Mouse (Mus musculus) heart, embryonic 16.5 days (tissue): Measurements from ENCODE around the gene Psmc3. TPM values are rescaled to one million over a fixed set of nuclear protein-coding genes. Genes with fewer than 3 reads are reported as not detected.

ENCODE experiments used
- ATAC-seq: fragments of 200-750 bp; cut with Nextera tagmentation; replicated peaks from 2 replicates; pipeline ENCODE4 v1.8.0; 2017; ENCODE audit warnings: moderate number of reproducible peaks; ENCODE audit not compliant: insufficient read depth, low FRiP score; ENCODE audit errors: extremely low read depth
- H3K27ac ChIP-seq: fragments of 300-500 bp; sonication (generic); 2 replicates; pipeline ENCODE4 v1.5.1; 2014; ENCODE audit warnings: mild to moderate bottlenecking, low read length, control low read depth, moderate library complexity
- H3K27me3 ChIP-seq: fragments of 300-500 bp; sonication (generic); 2 replicates; pipeline ENCODE4 v1.6.1; 2014; ENCODE audit warnings: low read length, mixed read lengths; ENCODE audit not compliant: control insufficient read depth, insufficient read depth
- H3K36me3 ChIP-seq: fragments of 300-500 bp; sonication (generic); 2 replicates; pipeline ENCODE4 v1.6.1; 2014; ENCODE audit not compliant: control insufficient read depth, insufficient read depth
- H3K4me1 ChIP-seq: fragments of 300-500 bp; sonication (generic); 2 replicates; pipeline ENCODE4 v1.6.1; 2014; ENCODE audit warnings: low read length, mixed read lengths; ENCODE audit not compliant: control insufficient read depth, insufficient read depth
- H3K4me2 ChIP-seq: fragments of 300-500 bp; sonication (generic); 2 replicates; pipeline ENCODE4 v1.6.1; 2014; ENCODE audit warnings: low read depth, mild to moderate bottlenecking, control low read depth, low read length
- H3K4me3 ChIP-seq: fragments of 300-500 bp; sonication (generic); 2 replicates; pipeline ENCODE4 v1.5.1; 2014; ENCODE audit warnings: mild to moderate bottlenecking, control low read depth, low read length
- H3K9ac ChIP-seq: fragments of 300-500 bp; sonication (generic); 2 replicates; pipeline ENCODE4 v1.6.1; 2014; ENCODE audit warnings: low read length, control low read depth
- H3K9me3 ChIP-seq: fragments of 300-500 bp; sonication (generic); replicated peaks from 2 replicates; pipeline ENCODE4 v1.6.1; 2016; ENCODE audit warnings: low read length; ENCODE audit not compliant: control insufficient read depth
- WGBS: fragments of 180-500 bp; shearing (Covaris S2); extraction: QIAGEN DNeasy Blood & Tissue Kit; methylation state at CpG from one replicate; pipeline ENCODE4 v1.1.7; 2014; 5-methylcytosine and 5-hydroxymethylcytosine counted together
- polyA plus RNA-seq: library from polyadenylated mRNA; unstranded; fragments of >200 nt; fragmentation: Nextera tagmentation; extraction: Ambion mirVana; gene quantifications from 2 replicates; pipeline ENCODE4 v1.2.1, GENCODE M21; 2015

The Psmc3 gene
- polyA plus RNA-seq, 1 experiment from 2014 or later: 255 TPM

DNA sequence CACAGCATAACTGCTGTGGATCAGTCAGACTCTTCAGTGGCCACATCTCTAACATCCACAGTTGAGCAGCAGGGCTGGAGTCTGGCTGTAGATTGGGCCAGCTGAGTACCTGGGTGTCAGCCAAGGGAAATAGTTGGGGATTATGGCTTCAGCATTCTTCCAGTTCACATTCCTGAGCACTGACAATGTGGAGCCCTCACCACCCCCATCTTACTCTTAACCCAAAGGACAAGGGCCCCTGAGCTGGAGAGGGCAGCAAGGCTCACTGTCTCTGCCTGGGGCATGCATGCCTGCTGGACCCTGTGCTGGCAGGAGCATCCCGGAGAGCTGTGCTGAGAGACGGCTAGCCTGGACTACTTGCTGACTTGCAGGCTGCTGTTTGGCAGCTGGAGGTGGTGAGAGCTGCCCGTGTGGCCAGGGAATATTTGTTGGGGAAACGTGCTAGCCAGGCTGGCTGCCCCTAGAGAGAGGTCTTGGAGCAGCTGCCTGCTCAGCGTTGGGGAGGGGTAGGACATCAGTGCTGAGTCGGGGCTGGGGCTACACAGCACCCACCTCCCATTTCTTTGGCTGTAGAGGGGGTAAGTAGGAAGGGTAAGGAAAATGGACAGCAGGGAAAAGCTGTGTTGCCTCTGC is 8.2 kb downstream of the Psmc3 start:
- Histone ChIP-seq H3K4me3 (no peak overlapping the region), H3K27me3 (no peaks in the 10 kb centered on the region), H3K27ac (peak overlapping the region; percentile 84), H3K4me2 (0 out of 2 replicates have a peak overlapping the region, but pooled peaks have one; percentile 1), H3K9me3 (no peaks in the 10 kb centered on the region), H3K4me1 (peaks cover 32% of the 10 kb centered on the region), H3K36me3 (peaks cover 48% of the 10 kb centered on the region), H3K9ac (peak overlapping the region; percentile 18)
- 27% methylated on average over 6 of the region's 6 CpGs for WGBS
- peak; percentile 66 for ATAC-seq

DNA sequence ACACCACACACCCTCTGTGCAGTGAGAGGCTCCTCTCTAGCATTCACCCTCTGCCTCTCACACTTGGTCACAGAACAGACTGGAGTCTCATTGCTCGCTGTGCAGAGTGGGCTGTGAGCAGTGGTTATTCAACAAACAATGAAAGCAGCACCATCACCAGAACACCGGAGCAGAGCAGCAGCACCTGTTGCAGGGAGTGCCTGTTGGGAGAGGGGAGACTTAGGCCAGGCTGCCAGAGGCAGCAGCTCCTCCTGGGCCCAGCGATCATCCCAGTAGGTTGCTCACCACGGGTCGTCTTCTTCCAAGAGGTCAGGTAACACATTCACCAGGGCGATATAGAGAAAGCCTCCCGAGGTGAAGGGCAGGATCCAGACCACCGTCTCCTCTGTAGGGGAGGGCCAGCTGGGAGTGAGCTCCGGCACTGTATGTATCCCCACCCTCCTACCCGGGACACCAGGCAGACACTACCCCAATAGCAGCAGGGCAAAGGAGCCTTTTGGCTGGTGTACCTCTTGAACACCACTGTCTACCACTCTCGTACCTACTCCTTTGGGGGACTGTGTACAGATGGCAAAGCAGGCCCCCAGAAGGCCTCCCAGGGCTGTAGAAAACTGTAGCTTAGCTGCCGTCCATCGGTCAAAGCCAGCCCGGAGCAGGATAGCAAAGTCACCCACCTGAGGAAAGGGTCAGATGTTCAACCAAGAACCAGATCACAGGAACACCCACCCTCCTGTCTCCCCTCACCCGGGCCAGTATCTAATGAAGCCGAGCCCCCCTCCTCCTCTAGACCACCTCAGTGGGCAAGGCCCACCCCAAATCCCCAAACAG is 9.2 kb downstream of the Psmc3 start:
- H3K27ac ChIP-seq: peak overlapping the region; percentile 84
- H3K9ac ChIP-seq: peak overlapping the region; percentile 18
- no peak overlapping the region for H3K4me2 ChIP-seq

GRCm38 (mm10) chr2:91064211-91064610 is 10.4 kb downstream of the Psmc3 start:
- Histone ChIP-seq H3K4me2 (no peak overlapping the region), H3K27ac (no peak overlapping the region), H3K9me3 (no peaks in the 10 kb centered on the region), H3K36me3 (peaks cover 30% of the 10 kb centered on the region), H3K9ac (no peak overlapping the region), H3K4me3 (no peak overlapping the region), H3K4me1 (peaks cover 47% of the 10 kb centered on the region), H3K27me3 (no peaks in the 10 kb centered on the region)
- no peak for ATAC-seq
- 87% methylated on average over 6 of the region's 6 CpGs for WGBS

More for the DNA sequence above, 9.2 kb downstream of the Psmc3 start:
- no peaks in the 10 kb centered on the region for H3K27me3 ChIP-seq
- H3K4me3 ChIP-seq: no peak overlapping the region
- H3K4me1 ChIP-seq: peaks cover 37% of the 10 kb centered on the region
- peaks cover 40% of the 10 kb centered on the region for H3K36me3 ChIP-seq
- 89% methylated on average over 16 of the region's 16 CpGs for WGBS
- ATAC-seq: no peak
- no peaks in the 10 kb centered on the region for H3K9me3 ChIP-seq

- H3K4me1 ChIP-seq: peaks cover 45% of the 10 kb centered on the region
- 50% methylated on average over 3 of the region's 3 CpGs for WGBS
These were observed 11.7 kb downstream of the Psmc3 start for GRCm38 (mm10) chr2:91065544-91065943.

DNA sequence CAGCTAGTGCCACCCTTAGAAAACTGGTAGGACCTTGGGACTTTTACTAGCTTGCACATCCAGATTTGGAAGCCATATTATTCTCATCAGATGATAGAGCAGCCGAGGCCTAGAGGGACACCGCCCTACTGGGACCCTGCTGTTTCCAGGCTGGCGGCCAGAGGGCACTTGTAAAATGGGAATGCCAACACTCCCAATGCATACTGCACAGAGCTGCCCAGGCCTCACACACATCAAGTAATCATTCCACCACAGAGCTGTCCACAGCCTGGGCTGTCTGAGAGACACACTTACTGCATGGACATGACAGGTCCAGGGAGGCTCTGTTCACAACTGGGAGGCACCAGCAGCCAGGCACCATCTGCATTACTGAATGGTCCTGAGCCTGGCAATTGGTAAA is 12.6 kb downstream of the Psmc3 start:
- Histone ChIP-seq H3K4me1 (peaks cover 43% of the 10 kb centered on the region), H3K27me3 (no peaks in the 10 kb centered on the region), H3K4me3 (no peak overlapping the region), H3K36me3 (peaks cover 24% of the 10 kb centered on the region), H3K9me3 (no peaks in the 10 kb centered on the region), H3K9ac (no peak overlapping the region), H3K27ac (peak overlapping the region; percentile 67), H3K4me2 (no peak overlapping the region)
- peak; percentile 19; the same call in 1 of the 2 replicates for ATAC-seq
- 48% methylated on average over 3 of the region's 3 CpGs for WGBS

More at GRCm38 (mm10) chr2:91065544-91065943, 11.7 kb downstream of the Psmc3 start:
- Histone ChIP-seq H3K27me3 (no peaks in the 10 kb centered on the region), H3K4me2 (no peak overlapping the region), H3K9ac (no peak overlapping the region), H3K36me3 (peaks cover 24% of the 10 kb centered on the region), H3K4me3 (no peak overlapping the region), H3K27ac (peak overlapping the region; percentile 57), H3K9me3 (no peaks in the 10 kb centered on the region)
- ATAC-seq: no peak

DNA sequence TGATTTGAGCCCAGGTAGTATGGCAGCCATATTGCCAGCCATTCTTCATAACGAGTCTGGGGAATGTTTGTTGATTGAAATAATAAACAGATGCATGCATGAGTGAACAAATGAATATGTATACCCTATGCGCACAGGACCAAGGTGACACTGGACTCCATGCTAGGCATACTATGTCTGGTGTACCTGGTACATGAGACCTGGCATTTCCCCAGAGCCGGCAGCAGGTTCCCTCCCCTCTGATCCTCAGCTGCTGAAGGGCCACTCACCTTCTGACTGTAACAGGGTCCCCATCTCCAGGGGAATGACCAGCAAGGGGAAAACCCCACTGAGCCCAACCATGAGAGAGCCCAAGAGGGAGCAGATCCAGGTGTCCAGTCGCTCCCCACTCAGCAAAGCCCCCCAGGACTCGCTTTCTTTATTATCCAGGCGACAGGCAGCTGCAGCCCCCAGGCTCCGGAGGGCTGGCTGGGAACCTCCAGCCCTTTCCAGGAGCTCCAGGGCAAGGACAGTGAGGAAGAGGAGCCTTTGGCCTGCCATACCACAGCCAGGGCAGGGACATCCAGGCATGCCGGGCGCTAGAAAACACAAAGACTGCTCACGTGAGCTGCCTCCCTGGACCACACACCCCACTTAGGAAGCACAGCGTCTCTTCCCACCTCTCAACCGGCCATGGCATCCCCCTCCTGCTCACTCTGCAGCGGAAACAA is 14.5 kb downstream of the Psmc3 start:
- no peaks in the 10 kb centered on the region for H3K9me3 ChIP-seq
- WGBS: 59% methylated on average over 13 of the region's 13 CpGs
- H3K4me1 ChIP-seq: peaks cover 29% of the 10 kb centered on the region
- no peak for ATAC-seq
- H3K27ac ChIP-seq: peak overlapping the region; percentile 92
- H3K36me3 ChIP-seq: peaks cover 14% of the 10 kb centered on the region
- peak overlapping the region; percentile 85 for H3K4me2 ChIP-seq
- H3K9ac ChIP-seq: peak overlapping the region; percentile 84
- no peaks in the 10 kb centered on the region for H3K27me3 ChIP-seq
- H3K4me3 ChIP-seq: peak overlapping the region; percentile 69

- H3K4me1 ChIP-seq: peaks cover 29% of the 10 kb centered on the region
- no peaks in the 10 kb centered on the region for H3K9me3 ChIP-seq
- peaks cover 12% of the 10 kb centered on the region for H3K36me3 ChIP-seq
- no peaks in the 10 kb centered on the region for H3K27me3 ChIP-seq
- H3K9ac ChIP-seq: peak overlapping the region; percentile 84
- peak overlapping the region; percentile 69 for H3K4me3 ChIP-seq
- ATAC-seq: no peak
- peak overlapping the region; percentile 92 for H3K27ac ChIP-seq
- 49% methylated on average over 6 of the region's 6 CpGs for WGBS
- H3K4me2 ChIP-seq: peak overlapping the region; percentile 85
These were observed 15.0 kb downstream of the Psmc3 start for GRCm38 (mm10) chr2:91068872-91069165.

- H3K36me3 ChIP-seq: peaks cover 5% of the 10 kb centered on the region; the same call in 1 of the 2 replicates
- H3K4me2 ChIP-seq: peak overlapping the region; percentile 85
- ATAC-seq: no peak
- peak overlapping the region; percentile 92 for H3K27ac ChIP-seq
- H3K4me3 ChIP-seq: peak overlapping the region; percentile 69
- WGBS: 6% methylated on average over 14 of the region's 14 CpGs
- H3K27me3 ChIP-seq: no peaks in the 10 kb centered on the region
- H3K9ac ChIP-seq: peak overlapping the region; percentile 84
- no peaks in the 10 kb centered on the region for H3K9me3 ChIP-seq
- peaks cover 29% of the 10 kb centered on the region for H3K4me1 ChIP-seq
These were observed 15.6 kb downstream of the Psmc3 start for GRCm38 (mm10) chr2:91069306-91070000.
